Mouse (Mus musculus): ENCODE results near the gene Acad11.

The Acad11 gene

DNA sequence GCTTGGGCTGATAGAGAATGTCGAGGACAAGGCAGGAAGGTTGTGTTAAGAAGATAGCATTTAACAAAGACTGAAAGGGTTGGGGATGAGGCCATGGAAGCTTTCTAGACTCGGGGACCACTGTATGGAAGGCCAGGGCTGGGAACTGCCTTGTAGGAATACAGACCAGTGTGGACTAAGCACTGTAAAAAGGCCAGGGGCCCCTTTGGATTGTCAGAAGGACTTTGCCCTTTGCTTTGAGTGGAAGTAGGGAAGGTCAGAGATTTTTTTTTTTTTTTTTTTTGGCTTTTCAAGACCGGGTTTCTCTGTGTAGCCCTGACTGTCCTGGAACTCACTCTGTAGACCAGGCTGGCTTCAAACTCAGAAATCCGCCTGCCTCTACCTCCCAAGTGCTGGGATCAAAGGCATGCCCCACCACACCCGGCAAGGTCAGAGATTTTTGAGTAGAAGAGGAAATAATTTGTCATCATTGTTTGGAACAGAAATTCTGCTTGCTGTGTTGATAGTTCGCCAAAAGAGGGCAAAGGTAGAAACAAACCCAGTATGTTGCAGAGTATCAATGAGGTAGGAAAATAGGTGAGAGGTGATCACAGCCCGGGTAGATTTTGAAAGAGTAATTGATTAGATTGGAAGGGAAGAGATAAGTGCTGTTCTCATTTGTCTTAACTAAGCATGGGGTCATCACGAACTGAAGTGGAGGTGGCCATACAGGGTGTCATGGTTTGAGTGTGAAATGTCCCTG is 7.9 kb downstream of the Acad11 start:
- ChIA-PET POLR2A (no interaction called here), CTCF (no interaction called here)

DNA sequence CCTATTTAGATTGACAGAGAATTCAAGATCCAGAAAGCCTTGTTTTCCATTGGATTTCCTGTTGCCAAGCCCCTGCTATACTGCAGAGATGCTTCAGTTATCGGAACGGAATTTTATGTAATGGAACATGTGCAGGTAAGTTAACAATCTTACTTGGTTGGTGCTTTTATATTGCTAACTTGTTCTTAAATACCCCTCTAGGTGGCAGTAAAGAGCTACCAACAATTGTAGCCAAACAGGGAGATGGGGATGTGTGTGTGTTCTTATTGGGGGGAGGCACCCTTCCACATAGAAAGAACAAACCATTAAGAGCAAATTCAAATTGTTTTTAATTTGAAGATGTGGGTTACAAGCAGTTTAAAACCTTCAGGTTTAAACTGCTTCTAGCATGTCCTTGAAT is 12.6 kb downstream of the Acad11 start:
- ChIA-PET POLR2A (interaction anchor here in 2 of 4 experiments (0.9 to 2.3 kb wide), 3 partner anchors 12 to 92 kb away, joined by 3 to 7 read pairs (median 3); no protein-coding TSS in a partner anchor), CTCF (interaction anchor here (0.6 to 1.9 kb wide), 20 partner anchors 9 to 583 kb away, joined by 3 to 6 read pairs (median 4); partner anchors contain the start of gene Nphp3 (in 1 of the 4))

- ChIA-PET CTCF (interaction anchor here in 2 of 4 experiments (0.6 to 1.1 kb wide), 2 partner anchors 9 to 76 kb away, joined by 3 to 4 read pairs; partner anchors contain the start of gene Nphp3 (in 1 of the 2)), POLR2A (interaction anchor here in 2 of 4 experiments (0.7 to 0.8 kb wide), 2 partner anchors 36 to 1415 kb away, joined by 3 read pairs; no protein-coding TSS in a partner anchor)
Observed at GRCm38 (mm10) chr9:104078780-104079179, 15.6 kb downstream of the Acad11 start.

DNA sequence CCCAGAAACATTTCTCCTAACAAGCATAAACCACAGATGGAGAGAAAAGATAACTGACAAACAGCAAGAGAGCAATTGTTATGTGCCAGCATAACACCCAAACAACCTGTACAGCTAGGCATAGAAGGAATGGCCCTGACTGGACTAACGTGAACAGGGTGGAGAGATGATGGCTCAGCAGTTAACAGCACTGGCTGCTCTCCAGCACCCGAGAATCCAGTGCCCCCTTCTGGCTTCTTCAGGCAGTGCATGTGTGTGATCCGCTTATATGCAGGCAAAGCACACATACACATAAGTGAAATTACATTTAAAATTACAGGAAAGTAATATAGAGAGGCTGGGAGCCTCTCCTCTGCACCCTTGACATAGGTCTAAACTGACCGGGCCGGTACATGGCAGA is 16.2 kb downstream of the Acad11 start:
- CTCF ChIA-PET, result interaction anchor here in 1 of 4 experiments (1.1 kb wide), 1 partner anchor 8 kb away, joined by 4 read pairs; no protein-coding TSS in a partner anchor
- POLR2A ChIA-PET, result interaction anchor here in 2 of 4 experiments (0.7 to 0.8 kb wide), 2 partner anchors 37 to 1416 kb away, joined by 3 read pairs; no protein-coding TSS in a partner anchor

DNA sequence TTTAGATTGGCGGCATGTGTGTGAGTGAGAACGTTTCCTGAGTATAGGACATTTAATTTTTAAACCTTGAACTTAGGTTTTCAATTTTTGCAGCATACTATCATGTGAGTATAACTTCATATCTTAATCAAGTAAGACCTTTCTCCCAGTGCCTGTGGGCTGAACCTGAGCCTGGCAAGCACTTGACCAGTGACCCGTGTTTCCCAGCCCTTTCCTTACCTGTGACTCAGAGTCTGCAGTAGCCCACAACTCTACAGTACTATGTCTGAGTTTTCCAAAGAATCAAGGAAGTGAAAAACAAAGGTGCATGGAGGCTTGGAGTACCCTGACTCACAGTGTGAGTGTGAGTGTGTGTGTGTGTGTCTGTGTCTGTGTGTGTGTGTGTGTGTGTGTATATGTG is 16.9 kb downstream of the Acad11 start:
- ChIA-PET POLR2A (no interaction called here), CTCF (interaction anchor here in 1 of 4 experiments (0.7 kb wide), 1 partner anchor 15 kb away, joined by 6 read pairs; no protein-coding TSS in a partner anchor)

DNA sequence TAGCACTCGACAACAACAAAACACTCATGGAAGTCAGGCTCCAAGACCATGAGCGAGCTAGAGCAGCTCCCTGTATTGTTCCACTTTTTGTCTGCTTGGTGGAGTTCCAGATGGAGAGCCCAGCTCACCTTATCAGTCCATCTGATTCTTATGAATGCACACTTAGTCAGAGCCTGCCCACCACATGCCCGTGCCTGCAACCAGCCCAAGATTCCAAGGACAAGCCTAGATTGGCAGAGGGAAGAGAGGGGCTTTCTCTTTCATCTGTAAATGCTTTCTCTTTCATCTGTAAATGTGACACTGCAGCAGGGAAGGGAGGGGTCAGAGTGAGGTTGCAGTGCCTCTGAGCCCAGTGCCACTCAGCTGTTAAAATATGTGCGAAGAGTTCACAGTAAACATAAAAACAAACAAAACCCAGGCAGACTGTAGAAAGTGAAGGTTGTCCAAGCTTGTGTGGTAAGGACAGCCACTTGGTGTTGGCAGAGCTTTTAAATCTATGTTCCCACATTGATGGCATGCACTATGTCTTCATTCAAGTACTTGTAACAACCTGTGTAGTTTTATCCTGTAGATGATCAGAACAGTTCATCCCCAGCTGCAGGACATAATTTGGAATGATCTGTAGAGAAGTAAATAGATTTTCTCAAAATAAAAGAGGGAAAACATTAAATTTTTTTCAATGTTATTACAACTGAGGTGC is 22.7 kb downstream of the Acad11 start:
- CTCF ChIA-PET, result interaction anchor here in 2 of 4 experiments (1.1 to 1.5 kb wide), 2 partner anchors 10 kb away, joined by 4 read pairs; no protein-coding TSS in a partner anchor
- POLR2A ChIA-PET, result interaction anchor here in 3 of 4 experiments (0.6 to 8.9 kb wide), 7 partner anchors 13 to 67 kb away, joined by 3 to 53 read pairs (median 3); partner anchors contain the start of genes Acad11 (in 1 of the 3) and Uba5 (in 1 of the 3)

- POLR2A ChIA-PET, result interaction anchor here in 3 of 4 experiments (1.0 to 8.9 kb wide), 10 partner anchors 11 to 187 kb away, joined by 3 to 53 read pairs (median 6); partner anchors contain the start of genes Acad11 (in 1 of the 3), Nphp3 (in 1 of the 3) and Uba5 (in 1 of the 3)
- CTCF ChIA-PET, result interaction anchor here in 2 of 4 experiments (0.6 to 1.7 kb wide), 4 partner anchors 13 to 56 kb away, joined by 3 to 5 read pairs (median 4); no protein-coding TSS in a partner anchor
Observed at GRCm38 (mm10) chr9:104088555-104088954, 25.4 kb downstream of the Acad11 start.

- CTCF ChIA-PET, result interaction anchor here in 1 of 4 experiments (0.9 kb wide), 1 partner anchor 16 kb away, joined by 3 read pairs; no protein-coding TSS in a partner anchor
- POLR2A ChIA-PET, result interaction anchor here in 1 of 4 experiments (0.7 kb wide), 1 partner anchor 8 kb away, joined by 3 read pairs; no protein-coding TSS in a partner anchor
Observed at GRCm38 (mm10) chr9:104092945-104093344, 29.8 kb downstream of the Acad11 start.

DNA sequence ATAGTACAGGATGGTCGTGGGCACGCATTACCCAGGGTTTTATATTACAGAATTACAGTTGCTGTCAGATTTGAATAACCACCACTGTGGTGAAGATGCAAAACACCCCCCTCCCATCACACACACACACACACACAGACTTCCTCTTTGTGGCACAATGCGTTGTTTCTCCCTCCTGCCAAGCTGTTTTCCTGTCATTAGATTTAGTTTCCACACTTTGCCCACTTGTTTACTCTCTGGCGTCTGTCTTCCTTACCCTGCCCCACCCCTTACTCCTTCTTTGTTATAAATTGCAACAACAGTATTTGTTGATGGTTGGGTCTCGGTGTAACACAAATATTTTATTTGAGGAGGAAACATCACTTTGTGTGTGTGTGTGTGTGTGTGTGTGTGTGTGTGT is 35.1 kb downstream of the Acad11 start:
- POLR2A ChIA-PET, result interaction anchor here in 2 of 4 experiments (1.7 to 11.1 kb wide), 3 partner anchors 10 to 43 kb away, joined by 4 to 53 read pairs (median 8); no protein-coding TSS in a partner anchor
- CTCF ChIA-PET, result interaction anchor here in 1 of 4 experiments (2.3 kb wide), 1 partner anchor 24 kb away, joined by 6 read pairs; no protein-coding TSS in a partner anchor

DNA sequence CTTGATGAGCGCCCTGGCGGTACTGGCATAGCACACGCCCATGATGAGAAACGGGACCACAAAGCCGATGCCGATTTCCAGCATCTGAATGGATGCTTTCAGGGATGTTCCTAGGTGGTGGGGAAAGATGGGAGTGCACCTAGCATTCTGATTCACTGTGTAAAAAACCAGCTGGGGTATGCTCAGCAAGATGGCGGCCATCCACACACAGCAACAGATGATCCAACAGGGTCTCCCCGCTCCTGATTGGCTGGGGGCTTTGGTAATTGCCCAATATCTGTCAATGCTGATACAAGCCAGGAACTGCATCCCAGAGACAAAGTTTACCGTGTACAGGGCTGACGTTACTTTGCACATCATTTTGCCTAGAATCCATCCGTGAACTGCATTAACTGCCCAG is 35.9 kb downstream of the Acad11 start:
- ChIA-PET CTCF (interaction anchor here in 2 of 4 experiments (0.6 to 2.3 kb wide), 4 partner anchors 23 to 1729 kb away, joined by 3 to 6 read pairs (median 4); no protein-coding TSS in a partner anchor), POLR2A (interaction anchor here in 3 of 4 experiments (0.5 to 11.1 kb wide), 10 partner anchors 10 to 42 kb away, joined by 3 to 53 read pairs (median 4); no protein-coding TSS in a partner anchor)

- CTCF ChIA-PET, result interaction anchor here in 1 of 4 experiments (0.5 to 0.6 kb wide), 2 partner anchors 39 to 76 kb away, joined by 3 read pairs; no protein-coding TSS in a partner anchor
- POLR2A ChIA-PET, result interaction anchor here (0.5 to 11.1 kb wide), 5 partner anchors 11 to 177 kb away, joined by 3 to 53 read pairs (median 3); no protein-coding TSS in a partner anchor
Observed at GRCm38 (mm10) chr9:104100822-104101221, 37.6 kb downstream of the Acad11 start.

GRCm38 (mm10) chr9:104101458-104101857 is 38.3 kb downstream of the Acad11 start:
- ChIA-PET CTCF (interaction anchor here in 2 of 4 experiments (0.6 to 1.1 kb wide), 2 partner anchors 39 to 67 kb away, joined by 3 read pairs; no protein-coding TSS in a partner anchor), POLR2A (interaction anchor here in 3 of 4 experiments (0.7 to 11.1 kb wide), 5 partner anchors 12 to 25 kb away, joined by 3 to 53 read pairs (median 7); no protein-coding TSS in a partner anchor)

GRCm38 (mm10) chr9:104102301-104102700 is 39.1 kb downstream of the Acad11 start:
- ChIA-PET POLR2A (interaction anchor here in 3 of 4 experiments (0.6 to 11.1 kb wide), 7 partner anchors 14 to 350 kb away, joined by 3 to 53 read pairs (median 6); no protein-coding TSS in a partner anchor), CTCF (interaction anchor here in 1 of 4 experiments (1.1 kb wide), 1 partner anchor 68 kb away, joined by 3 read pairs; no protein-coding TSS in a partner anchor)

DNA sequence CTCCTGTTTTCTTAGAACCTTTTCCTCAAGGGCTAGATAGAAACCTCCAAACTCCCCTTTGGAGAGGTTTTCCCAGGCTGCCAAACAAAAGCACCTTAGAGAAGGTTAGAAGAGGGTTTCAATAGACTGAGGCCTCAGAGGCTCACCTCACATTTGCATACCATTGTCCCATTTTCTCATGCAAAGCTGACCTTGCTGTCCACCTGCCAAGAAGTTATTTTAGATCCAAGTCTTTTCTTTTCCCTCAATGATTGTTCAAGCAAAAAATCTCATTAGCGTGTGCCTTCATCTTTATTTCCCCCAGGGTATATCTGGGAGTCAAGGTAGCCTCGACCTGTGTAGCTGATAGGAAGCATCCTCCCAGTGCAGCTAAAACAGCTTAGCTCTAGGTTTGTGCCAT is 39.7 kb downstream of the Acad11 start:
- POLR2A ChIA-PET, result interaction anchor here in 3 of 4 experiments (0.6 to 11.1 kb wide), 11 partner anchors 15 to 599 kb away, joined by 3 to 53 read pairs (median 4); no protein-coding TSS in a partner anchor

GRCm38 (mm10) chr9:104104986-104105385 is 41.8 kb downstream of the Acad11 start:
- ChIA-PET POLR2A (interaction anchor here in 2 of 4 experiments (0.7 to 11.1 kb wide), 3 partner anchors 14 to 19 kb away, joined by 3 to 53 read pairs (median 3); no protein-coding TSS in a partner anchor), CTCF (no interaction called here)

More for the DNA sequence above, 39.7 kb downstream of the Acad11 start:
- CTCF ChIA-PET, result interaction anchor here in 3 of 4 experiments (0.5 to 0.7 kb wide), 4 partner anchors 18 to 106 kb away, joined by 3 to 4 read pairs (median 4); no protein-coding TSS in a partner anchor

DNA sequence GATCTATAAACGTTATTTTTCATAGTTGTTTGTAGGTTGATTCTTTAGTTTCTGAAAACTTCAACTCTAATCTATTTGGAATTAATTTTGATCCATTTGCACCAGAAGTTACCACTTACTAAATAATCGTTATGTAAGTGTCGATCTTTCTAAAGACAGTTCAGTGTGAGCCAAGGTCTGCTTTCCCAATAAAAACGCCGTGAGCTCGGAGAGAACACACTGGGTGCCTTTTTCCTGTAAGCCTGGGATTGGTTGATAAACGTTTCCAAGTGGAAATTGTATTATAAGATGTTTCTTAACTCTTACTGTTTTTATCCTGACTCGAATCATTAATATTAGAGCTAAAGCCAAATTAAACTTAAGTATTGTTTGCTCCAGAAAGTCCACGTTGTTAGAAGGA is 43.8 kb downstream of the Acad11 start:
- POLR2A ChIA-PET, result interaction anchor here in 1 of 4 experiments (0.6 kb wide), 1 partner anchor 198 kb away, joined by 3 read pairs; no protein-coding TSS in a partner anchor
- CTCF ChIA-PET, result interaction anchor here in 1 of 4 experiments (0.6 kb wide), 1 partner anchor 62 kb away, joined by 3 read pairs; no protein-coding TSS in a partner anchor

- CTCF ChIA-PET, result interaction anchor here in 1 of 4 experiments (0.6 kb wide), 1 partner anchor 62 kb away, joined by 3 read pairs; no protein-coding TSS in a partner anchor
- POLR2A ChIA-PET, result interaction anchor here in 1 of 4 experiments (0.5 kb wide), 1 partner anchor 39 kb away, joined by 3 read pairs; no protein-coding TSS in a partner anchor
Observed at GRCm38 (mm10) chr9:104107482-104107881, 44.3 kb downstream of the Acad11 start.

Measured in embryonic stem cell, embryonic (primary cell).